Mouse (Mus musculus): ENCODE data around the gene Fry. TPM values are rescaled to one million over a fixed set of nuclear protein-coding genes. Genes with fewer than 3 reads are reported as not detected.

Fry gene
- total RNA-seq, 4 experiments from 2014 or later: 66.6 to 79.5 (median 70.9) TPM

DNA sequence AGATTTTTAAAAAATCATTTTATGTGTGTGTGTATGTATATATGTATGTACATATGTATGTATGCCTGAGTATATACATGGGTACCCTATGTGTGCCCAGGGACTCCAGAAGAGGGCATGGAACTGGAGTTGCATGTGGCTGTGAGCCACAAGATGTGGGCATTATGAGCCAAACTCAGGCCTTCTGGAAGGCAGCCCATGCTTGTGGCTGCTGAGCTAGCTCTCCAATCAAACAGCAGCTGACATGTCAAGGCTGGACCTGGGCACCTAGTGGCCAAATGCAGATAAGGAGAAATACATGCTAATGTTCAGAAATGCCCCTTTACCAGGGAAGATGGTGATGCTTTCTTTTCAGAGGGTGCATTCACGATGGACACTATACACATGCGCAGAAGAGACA, 213.4 kb downstream of the Fry start:
- DNase-seq (ENCODE audit: low spot score in 2 of 2): peak; percentile 16 to 63

DNA sequence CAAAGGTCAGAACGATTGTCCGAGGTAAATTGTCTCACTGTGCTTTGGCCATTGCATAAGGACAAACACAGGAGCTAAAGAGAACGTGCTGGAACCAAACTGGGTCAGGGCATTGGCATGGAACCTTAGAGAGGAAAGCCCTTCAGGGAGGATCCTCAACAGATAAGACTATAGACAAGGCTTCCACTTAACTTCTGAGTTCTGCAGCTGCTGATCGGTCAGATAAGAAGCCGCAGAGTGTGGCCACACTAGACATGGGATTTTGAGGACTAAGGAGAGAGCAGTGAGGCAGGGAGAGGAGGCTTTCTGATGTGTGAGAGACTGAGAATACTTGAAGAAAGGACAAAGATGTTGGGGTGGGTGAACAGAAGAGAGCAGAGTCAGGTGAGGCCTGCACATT, 214.4 kb downstream of the Fry start:
- DNase-seq (ENCODE audit: low spot score in 2 of 2): no peak

GRCm38 (mm10) chr5:150333328-150333731, 214.9 kb downstream of the Fry start:
- DNase-seq (ENCODE audit: low spot score in 2 of 2): no peak

GRCm38 (mm10) chr5:150336451-150336850, 218.0 kb downstream of the Fry start:
- DNase-seq (ENCODE audit: low spot score in 2 of 2): peak; percentile 47 to 71

DNA sequence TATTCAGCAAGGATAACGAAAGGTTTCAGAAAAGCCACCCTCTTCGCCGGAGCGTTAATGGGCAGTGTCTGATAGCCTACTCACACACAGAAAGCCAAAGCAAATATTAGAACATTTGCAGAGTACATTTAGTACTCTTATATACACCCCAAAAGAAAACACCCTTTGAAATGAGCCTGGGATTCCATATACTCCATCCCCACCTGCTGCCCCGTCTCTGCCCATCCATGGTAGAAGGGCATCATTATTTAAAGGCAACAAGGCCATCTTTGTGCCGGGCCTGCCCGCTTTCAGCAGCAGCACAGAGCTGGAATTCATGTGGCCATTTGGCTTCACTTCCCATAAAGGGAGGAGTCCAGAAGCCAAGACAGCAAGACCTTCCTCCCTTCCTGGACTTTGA, 219.3 kb downstream of the Fry start:
- no peak for DNase-seq (ENCODE audit: low spot score in 2 of 2)

GRCm38 (mm10) chr5:150340944-150341343, 222.5 kb downstream of the Fry start:
- no peak for DNase-seq (ENCODE audit: low spot score in 2 of 2)

DNA sequence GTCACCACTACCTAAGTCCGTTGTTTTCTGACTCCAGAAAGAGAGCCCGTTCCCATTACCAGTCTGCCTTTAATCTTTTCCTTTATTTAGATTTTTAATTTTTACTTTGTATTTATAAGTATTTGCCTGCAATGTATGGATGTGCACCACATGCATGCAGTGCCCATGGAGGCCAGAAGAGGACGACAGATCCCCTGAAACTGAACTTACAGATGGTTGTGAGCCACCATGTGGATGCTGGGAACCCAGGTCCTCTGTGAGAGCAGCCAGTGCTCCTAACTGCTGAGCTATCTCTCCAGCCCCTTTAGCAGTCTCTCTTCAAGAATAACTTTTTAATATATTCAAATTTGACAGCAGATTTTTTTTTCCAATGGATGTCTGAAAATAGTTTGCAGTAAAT, 223.7 kb downstream of the Fry start:
- DNase-seq (ENCODE audit: low spot score in 2 of 2): no peak

DNA sequence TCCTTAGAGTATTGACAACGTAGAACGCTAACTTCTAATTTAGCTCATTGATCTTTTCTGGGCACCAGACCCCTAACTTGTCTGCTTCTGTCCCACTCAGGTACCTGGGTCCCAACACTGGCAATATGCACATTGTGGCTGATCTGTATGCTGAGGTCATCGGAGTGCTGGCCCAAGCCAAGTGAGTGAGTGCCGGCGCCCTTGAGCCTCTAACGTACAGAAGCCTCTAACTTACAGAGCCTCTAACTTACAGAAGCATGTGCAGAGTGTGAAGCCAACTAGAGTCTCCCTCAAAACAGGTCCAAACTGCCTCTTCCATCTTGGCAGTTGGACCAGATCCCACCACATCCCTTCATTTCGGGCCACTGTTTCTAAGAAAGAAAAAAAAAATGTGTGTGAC, 227.5 kb downstream of the Fry start:
- DNase-seq (ENCODE audit: low spot score in 2 of 2): no peak

DNA sequence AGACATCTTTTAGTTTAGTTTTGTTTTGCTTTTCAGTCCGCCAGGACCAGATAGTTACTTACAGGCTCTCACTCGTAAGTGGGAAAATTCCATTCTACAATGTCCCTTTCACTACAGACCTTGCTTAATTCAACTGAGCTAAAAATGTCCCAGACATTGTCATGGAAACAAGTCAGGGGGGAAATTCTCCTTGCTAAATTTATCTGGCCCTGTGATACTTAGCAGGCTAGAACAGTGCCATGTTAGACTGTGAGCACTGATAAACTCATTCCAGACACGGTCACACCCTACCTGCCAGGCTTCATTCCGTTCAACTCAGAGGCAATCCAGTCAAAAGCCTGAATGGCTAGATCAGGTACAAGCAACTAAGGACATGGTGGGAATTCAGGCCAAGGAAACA, 227.9 kb downstream of the Fry start:
- no peak for DNase-seq (ENCODE audit: low spot score in 2 of 2)

GRCm38 (mm10) chr5:150347845-150348244, 229.4 kb downstream of the Fry start:
- no peak for DNase-seq (ENCODE audit: low spot score in 2 of 2)

DNA sequence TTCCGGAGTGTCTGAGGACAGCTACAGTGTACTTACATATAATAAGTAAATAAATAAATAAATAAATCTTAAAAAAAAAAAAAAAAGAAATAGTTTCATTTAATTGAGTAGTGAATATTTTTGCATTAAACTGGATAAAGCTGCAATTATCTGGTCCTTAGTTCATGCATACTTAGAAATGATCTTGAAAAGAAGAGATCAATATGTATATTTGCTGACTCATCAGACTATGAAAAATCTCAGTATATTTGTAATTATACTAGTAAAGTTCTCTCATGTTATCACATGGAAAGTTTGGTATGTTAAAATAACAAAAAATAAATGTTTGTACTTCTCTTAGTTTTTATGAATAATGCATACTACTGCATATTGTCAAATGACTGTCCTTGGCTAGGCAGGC, 229.9 kb downstream of the Fry start:
- DNase-seq (ENCODE audit: low spot score in 2 of 2): no peak

DNA sequence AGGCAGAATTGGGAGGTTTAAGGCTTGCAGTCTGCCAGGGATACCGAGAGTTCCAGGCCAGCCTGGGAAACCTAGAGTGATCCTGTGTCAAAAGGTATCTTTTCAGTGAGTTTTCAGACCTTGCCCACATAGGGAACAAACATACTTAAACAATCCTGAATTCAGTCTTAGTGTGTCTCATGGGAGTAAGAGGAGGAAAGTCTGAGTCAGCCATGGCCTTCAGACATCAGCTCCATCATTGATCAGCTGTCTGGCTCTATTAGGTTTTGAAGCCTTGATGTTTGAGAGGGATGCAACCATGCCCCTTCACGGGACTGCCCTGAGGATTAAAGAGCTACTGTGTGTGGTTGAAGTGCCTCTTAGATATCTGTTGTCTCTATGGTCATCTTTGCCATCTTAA, 232.7 kb downstream of the Fry start:
- no peak for DNase-seq (ENCODE audit: low spot score in 2 of 2)

- DNase-seq (ENCODE audit: low spot score in 2 of 2): no peak
These were observed 240.2 kb downstream of the Fry start for GRCm38 (mm10) chr5:150358671-150359070.

DNA sequence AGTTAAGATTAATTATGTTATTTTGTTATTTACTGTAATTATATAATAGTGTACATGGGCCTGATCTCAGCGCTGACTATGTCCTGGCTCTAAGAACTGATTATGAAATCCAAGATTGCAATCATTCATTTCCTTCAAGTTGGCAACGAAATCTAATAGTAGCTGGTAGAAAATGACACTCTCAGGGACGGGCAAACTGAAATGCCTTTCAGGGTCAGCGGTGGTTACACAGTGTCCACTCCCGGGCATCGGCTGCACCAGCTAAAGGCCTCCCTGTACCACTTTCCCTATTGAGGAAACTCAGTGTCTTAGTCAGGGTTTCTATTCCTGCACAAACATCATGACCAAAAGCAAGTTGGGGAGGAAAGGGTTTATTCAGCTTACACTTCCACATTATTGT, 243.8 kb downstream of the Fry start:
- peak in 1 of 2 experiments; percentile 17 for DNase-seq (ENCODE audit: low spot score in 2 of 2)

GRCm38 (mm10) chr5:150364621-150365020, 246.2 kb downstream of the Fry start:
- DNase-seq (ENCODE audit: low spot score in 2 of 2): no peak

- DNase-seq (ENCODE audit: low spot score in 2 of 2): no peak
These were observed 248.6 kb downstream of the Fry start for GRCm38 (mm10) chr5:150367027-150367426.

GRCm38 (mm10) chr5:150370291-150370690, 251.8 kb downstream of the Fry start:
- no peak for DNase-seq (ENCODE audit: low spot score in 2 of 2)

DNA sequence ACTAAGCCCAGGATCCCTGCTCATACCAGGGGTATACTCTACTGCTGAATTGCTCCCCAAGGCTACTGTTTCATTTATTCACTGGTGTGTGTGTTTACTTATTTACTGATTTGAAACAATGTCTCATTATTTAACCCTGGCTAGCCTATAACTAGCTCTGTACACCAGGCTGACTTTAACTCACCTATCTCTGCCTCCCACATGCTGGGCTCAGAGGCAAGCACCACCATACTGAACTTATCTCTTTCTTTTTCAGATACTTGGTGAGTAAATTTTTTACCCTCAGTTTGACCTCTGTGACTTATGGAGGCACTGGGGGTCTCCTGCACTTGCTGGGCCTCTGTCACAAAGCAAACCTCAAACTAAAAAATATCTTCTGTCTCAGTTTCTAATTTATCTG, 252.4 kb downstream of the Fry start:
- DNase-seq (ENCODE audit: low spot score in 2 of 2): no peak

DNA sequence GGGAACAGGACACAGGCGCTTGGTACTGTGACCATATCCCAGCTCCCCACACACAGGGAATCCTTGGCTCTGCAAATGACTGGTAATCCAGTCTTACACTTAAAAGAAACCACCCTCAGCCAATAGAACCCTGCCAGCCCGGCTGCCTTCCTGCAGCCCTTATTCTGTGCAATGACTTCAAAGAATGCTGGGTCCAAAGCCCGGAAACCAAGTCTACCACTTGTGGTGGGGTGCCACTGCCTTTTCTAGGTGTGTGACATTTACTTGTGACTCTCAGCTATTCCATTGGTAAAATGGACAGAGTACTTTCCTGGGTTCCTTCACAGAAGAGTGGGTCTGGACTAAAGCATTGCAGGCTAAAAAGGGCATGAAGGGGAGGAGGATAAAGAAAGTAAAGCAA, 254.5 kb downstream of the Fry start:
- DNase-seq (ENCODE audit: low spot score in 2 of 2): no peak

GRCm38 (mm10) chr5:150374778-150375559, 256.5 kb downstream of the Fry start:
- no peak for DNase-seq (ENCODE audit: low spot score in 2 of 2)

- DNase-seq (ENCODE audit: low spot score in 2 of 2): no peak
These were observed 260.1 kb downstream of the Fry start for GRCm38 (mm10) chr5:150378586-150378985.

DNA sequence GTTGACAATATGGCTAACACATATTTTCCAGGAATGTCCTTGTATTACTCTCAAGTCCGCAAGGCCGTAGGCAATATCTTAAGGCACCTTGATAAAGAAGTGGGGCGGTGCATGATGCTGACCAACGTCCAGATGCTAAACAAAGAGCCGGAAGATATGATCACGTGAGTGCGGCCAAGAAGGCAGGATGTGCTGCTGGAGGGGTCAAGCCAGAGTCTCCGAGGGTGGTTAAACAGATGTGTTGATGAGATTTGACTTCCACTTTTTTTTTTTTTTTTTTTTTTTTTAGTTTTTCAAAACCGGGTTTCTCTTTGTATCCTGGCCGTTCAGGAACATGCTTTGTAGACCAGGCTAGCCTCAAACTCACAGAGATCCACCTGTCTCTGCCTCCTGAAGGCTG, 262.3 kb downstream of the Fry start:
- DNase-seq (ENCODE audit: low spot score in 2 of 2): no peak

- no peak for DNase-seq (ENCODE audit: low spot score in 2 of 2)
These were observed 264.0 kb downstream of the Fry start for GRCm38 (mm10) chr5:150382411-150382810.

Measured in gastrocnemius, adult 8-10 months (tissue).